Mouse (Mus musculus): ENCODE measurements around the gene Mras. TPM values are rescaled to one million over a fixed set of nuclear protein-coding genes. Genes with fewer than 3 reads are reported as not detected.

Gene Mras
- polyA plus RNA-seq, 1 experiment from 2014 or later: 10.2 TPM

GRCm38 (mm10) chr9:99431346-99431745 lies 5.8 kb downstream of the Mras start:
- Histone ChIP-seq H3K27ac (replicated peaks) (no peak overlapping the region), H3K36me3 (ENCODE audit: control insufficient read depth, insufficient read depth, low read length) (no peaks in the 10 kb centered on the region), H3K9me3 (ENCODE audit: control insufficient read depth, low read length) (no peaks in the 10 kb centered on the region), H3K4me3 (ENCODE audit: low read depth, low read length) (no peak overlapping the region), H3K4me1 (replicated peaks; ENCODE audit: control insufficient read depth, insufficient read depth) (no peaks in the 10 kb centered on the region), H3K27me3 (ENCODE audit: control insufficient read depth, insufficient read depth, low read length) (no peaks in the 10 kb centered on the region), H3K4me2 (replicated peaks; ENCODE audit: low read depth) (no peak overlapping the region), H3K9ac (ENCODE audit: low read length) (no peak overlapping the region)
- TF ChIP-seq EP300 (optimal IDR thresholded peaks at IDR 0.05) (no peak), CTCF (IDR thresholded peaks at IDR 0.05; ENCODE audit: low read depth) (no peak)
- ATAC-seq (ENCODE audit: low FRiP score, low TSS enrichment) (no peak), DNase-seq (ENCODE audit: low spot score) (no peak)
- 90% methylated on average over 8 of the region's 8 CpGs for WGBS

GRCm38 (mm10) chr9:99430806-99431205 lies 6.4 kb downstream of the Mras start:
- H3K4me3 ChIP-seq (ENCODE audit: low read depth, low read length): no peak overlapping the region
- WGBS: 58% methylated on average over 6 of the region's 6 CpGs
- TF ChIP-seq CTCF (IDR thresholded peaks at IDR 0.05; ENCODE audit: low read depth): no peak
- TF ChIP-seq EP300 (optimal IDR thresholded peaks at IDR 0.05): no peak
- H3K4me1 ChIP-seq (replicated peaks; ENCODE audit: control insufficient read depth, insufficient read depth): no peaks in the 10 kb centered on the region
- no peak overlapping the region for H3K9ac ChIP-seq (ENCODE audit: low read length)
- ATAC-seq (ENCODE audit: low FRiP score, low TSS enrichment) (peak; percentile 34; the same call in 1 of the 2 replicates), DNase-seq (ENCODE audit: low spot score) (no peak)
- no peak overlapping the region for H3K27ac ChIP-seq (replicated peaks)
- H3K27me3 ChIP-seq (ENCODE audit: control insufficient read depth, insufficient read depth, low read length): no peaks in the 10 kb centered on the region
- no peak overlapping the region for H3K4me2 ChIP-seq (replicated peaks; ENCODE audit: low read depth)
- H3K9me3 ChIP-seq (ENCODE audit: control insufficient read depth, low read length): no peaks in the 10 kb centered on the region
- H3K36me3 ChIP-seq (ENCODE audit: control insufficient read depth, insufficient read depth, low read length): no peaks in the 10 kb centered on the region

GRCm38 (mm10) chr9:99429845-99430244 lies 7.3 kb downstream of the Mras start:
- DNase-seq (ENCODE audit: low spot score) (no peak), ATAC-seq (ENCODE audit: low FRiP score, low TSS enrichment) (no peak)
- no peak overlapping the region for H3K4me2 ChIP-seq (replicated peaks; ENCODE audit: low read depth)
- H3K36me3 ChIP-seq (ENCODE audit: control insufficient read depth, insufficient read depth, low read length): no peaks in the 10 kb centered on the region
- 87% methylated on average over 3 of the region's 3 CpGs for WGBS
- H3K9me3 ChIP-seq (ENCODE audit: control insufficient read depth, low read length): no peaks in the 10 kb centered on the region
- TF ChIP-seq CTCF (IDR thresholded peaks at IDR 0.05; ENCODE audit: low read depth): no peak
- no peak for TF ChIP-seq EP300 (optimal IDR thresholded peaks at IDR 0.05)
- H3K27ac ChIP-seq (replicated peaks): no peak overlapping the region
- no peaks in the 10 kb centered on the region for H3K4me1 ChIP-seq (replicated peaks; ENCODE audit: control insufficient read depth, insufficient read depth)
- H3K4me3 ChIP-seq (ENCODE audit: low read depth, low read length): no peak overlapping the region
- no peaks in the 10 kb centered on the region for H3K27me3 ChIP-seq (ENCODE audit: control insufficient read depth, insufficient read depth, low read length)
- H3K9ac ChIP-seq (ENCODE audit: low read length): no peak overlapping the region

- no peaks in the 10 kb centered on the region for H3K27me3 ChIP-seq (ENCODE audit: control insufficient read depth, insufficient read depth, low read length)
- ATAC-seq (ENCODE audit: low FRiP score, low TSS enrichment) (no peak), DNase-seq (ENCODE audit: low spot score) (no peak)
- H3K9me3 ChIP-seq (ENCODE audit: control insufficient read depth, low read length): no peaks in the 10 kb centered on the region
- no peak overlapping the region for H3K4me3 ChIP-seq (ENCODE audit: low read depth, low read length)
- WGBS: 64% methylated on average over 11 of the region's 11 CpGs
- H3K4me1 ChIP-seq (replicated peaks; ENCODE audit: control insufficient read depth, insufficient read depth): 0 out of 2 replicates have a peak, but pooled peaks cover 2% of the 10 kb centered on the region
- no peaks in the 10 kb centered on the region for H3K36me3 ChIP-seq (ENCODE audit: control insufficient read depth, insufficient read depth, low read length)
- H3K27ac ChIP-seq (replicated peaks): no peak overlapping the region
- H3K9ac ChIP-seq (ENCODE audit: low read length): no peak overlapping the region
- TF ChIP-seq CTCF (IDR thresholded peaks at IDR 0.05; ENCODE audit: low read depth) (no peak), EP300 (optimal IDR thresholded peaks at IDR 0.05) (no peak)
- no peak overlapping the region for H3K4me2 ChIP-seq (replicated peaks; ENCODE audit: low read depth)
Observed at GRCm38 (mm10) chr9:99428601-99429331, 8.4 kb downstream of the Mras start.

- Histone ChIP-seq H3K27ac (replicated peaks) (no peak overlapping the region), H3K9me3 (ENCODE audit: control insufficient read depth, low read length) (no peaks in the 10 kb centered on the region), H3K4me1 (replicated peaks; ENCODE audit: control insufficient read depth, insufficient read depth) (0 out of 2 replicates have a peak, but pooled peaks cover 2% of the 10 kb centered on the region), H3K36me3 (ENCODE audit: control insufficient read depth, insufficient read depth, low read length) (no peaks in the 10 kb centered on the region), H3K4me3 (ENCODE audit: low read depth, low read length) (no peak overlapping the region), H3K9ac (ENCODE audit: low read length) (no peak overlapping the region), H3K27me3 (ENCODE audit: control insufficient read depth, insufficient read depth, low read length) (no peaks in the 10 kb centered on the region), H3K4me2 (replicated peaks; ENCODE audit: low read depth) (no peak overlapping the region)
- DNase-seq (ENCODE audit: low spot score) (no peak), ATAC-seq (ENCODE audit: low FRiP score, low TSS enrichment) (no peak)
- WGBS: 57% methylated on average over 9 of the region's 9 CpGs
- TF ChIP-seq EP300 (optimal IDR thresholded peaks at IDR 0.05): no peak
- TF ChIP-seq CTCF (IDR thresholded peaks at IDR 0.05; ENCODE audit: low read depth): no peak
Observed at GRCm38 (mm10) chr9:99425262-99425661, 11.9 kb downstream of the Mras start.

GRCm38 (mm10) chr9:99424574-99424863 lies 12.7 kb downstream of the Mras start:
- 0 out of 2 replicates have a peak, but pooled peaks cover 2% of the 10 kb centered on the region for H3K4me1 ChIP-seq (replicated peaks; ENCODE audit: control insufficient read depth, insufficient read depth)
- 52% methylated on average over 4 of the region's 4 CpGs for WGBS
- no peak for ATAC-seq (ENCODE audit: low FRiP score, low TSS enrichment)
- H3K4me2 ChIP-seq (replicated peaks; ENCODE audit: low read depth): no peak overlapping the region
- H3K9ac ChIP-seq (ENCODE audit: low read length): no peak overlapping the region
- H3K9me3 ChIP-seq (ENCODE audit: control insufficient read depth, low read length): no peaks in the 10 kb centered on the region
- TF ChIP-seq EP300 (optimal IDR thresholded peaks at IDR 0.05) (no peak), CTCF (IDR thresholded peaks at IDR 0.05; ENCODE audit: low read depth) (no peak)
- H3K27ac ChIP-seq (replicated peaks): no peak overlapping the region
- H3K36me3 ChIP-seq (ENCODE audit: control insufficient read depth, insufficient read depth, low read length): no peaks in the 10 kb centered on the region
- H3K4me3 ChIP-seq (ENCODE audit: low read depth, low read length): no peak overlapping the region
- DNase-seq (ENCODE audit: low spot score): no peak
- no peaks in the 10 kb centered on the region for H3K27me3 ChIP-seq (ENCODE audit: control insufficient read depth, insufficient read depth, low read length)
